Mouse (Mus musculus): ENCODE results near the gene Spty2d1.
"Not testable (repeated sequence)": the region's sequence is repeated elsewhere in the genome, so short reads cannot be mapped to it uniquely, and the experiment has no call there.

The Spty2d1 gene

GRCm38 (mm10) chr7:47008168-47008993 lies at the start of gene Spty2d1:
Gene Spty2d1, minus strand, starts transcription at chr7:47008411.
- DNase-seq (ENCODE audit: low spot score) = peak; percentile 94

- no peak for DNase-seq (ENCODE audit: low spot score)
These were observed 48.1 kb upstream of the Spty2d1 start for GRCm38 (mm10) chr7:47056273-47056672.

- DNase-seq (ENCODE audit: low spot score) = no peak
These were observed 47.5 kb upstream of the Spty2d1 start for GRCm38 (mm10) chr7:47055744-47056143.

GRCm38 (mm10) chr7:47054666-47055065 lies 46.5 kb upstream of the Spty2d1 start:
- no peak for DNase-seq (ENCODE audit: low spot score)

- DNase-seq (ENCODE audit: low spot score) = no peak
These were observed 45.1 kb upstream of the Spty2d1 start for GRCm38 (mm10) chr7:47053287-47053686.

- DNase-seq (ENCODE audit: low spot score) = no peak
These were observed 44.1 kb upstream of the Spty2d1 start for GRCm38 (mm10) chr7:47052276-47052675.

- no peak for DNase-seq (ENCODE audit: low spot score)
These were observed 43.4 kb upstream of the Spty2d1 start for GRCm38 (mm10) chr7:47051404-47052151.

GRCm38 (mm10) chr7:47050766-47051165 lies 42.6 kb upstream of the Spty2d1 start:
- DNase-seq (ENCODE audit: low spot score) = no peak

GRCm38 (mm10) chr7:47050366-47050765 lies 42.2 kb upstream of the Spty2d1 start, which contains the start of gene Tmem86a:
Gene Tmem86a, plus strand, starts transcription at chr7:47050601.
- DNase-seq (ENCODE audit: low spot score) = peak; percentile 73

- DNase-seq (ENCODE audit: low spot score) = no peak
These were observed 34.7 kb upstream of the Spty2d1 start for GRCm38 (mm10) chr7:47042823-47043490.

GRCm38 (mm10) chr7:47042121-47042520 lies 33.9 kb upstream of the Spty2d1 start:
- no peak for DNase-seq (ENCODE audit: low spot score)

- no peak for DNase-seq (ENCODE audit: low spot score)
These were observed 33.5 kb upstream of the Spty2d1 start for GRCm38 (mm10) chr7:47041706-47042105.

GRCm38 (mm10) chr7:47035426-47035825 lies 27.2 kb upstream of the Spty2d1 start:
- no peak for DNase-seq (ENCODE audit: low spot score)

- no peak for DNase-seq (ENCODE audit: low spot score)
These were observed 26.7 kb upstream of the Spty2d1 start for GRCm38 (mm10) chr7:47034785-47035384.

GRCm38 (mm10) chr7:47031371-47031770 lies 23.2 kb upstream of the Spty2d1 start:
- DNase-seq (ENCODE audit: low spot score) = no peak

- DNase-seq (ENCODE audit: low spot score) = no peak
These were observed 22.4 kb upstream of the Spty2d1 start for GRCm38 (mm10) chr7:47030517-47031193.

GRCm38 (mm10) chr7:47027520-47027919 lies 19.3 kb upstream of the Spty2d1 start:
- DNase-seq (ENCODE audit: low spot score) = no peak

- not testable (repeated sequence) for DNase-seq (ENCODE audit: low spot score)
These were observed 18.7 kb upstream of the Spty2d1 start for GRCm38 (mm10) chr7:47026899-47027298.

GRCm38 (mm10) chr7:47025429-47025828 lies 17.2 kb upstream of the Spty2d1 start:
- no peak for DNase-seq (ENCODE audit: low spot score)

GRCm38 (mm10) chr7:47024454-47024853 lies 16.2 kb upstream of the Spty2d1 start:
- DNase-seq (ENCODE audit: low spot score) = no peak

- DNase-seq (ENCODE audit: low spot score) = peak; percentile 53
These were observed 15.3 kb upstream of the Spty2d1 start for GRCm38 (mm10) chr7:47023530-47023929.

GRCm38 (mm10) chr7:47022482-47022881 lies 14.3 kb upstream of the Spty2d1 start:
- no peak for DNase-seq (ENCODE audit: low spot score)

All from urinary bladder, postnatal 10 days (tissue).